Mouse (Mus musculus): Measurements from ENCODE around the gene Jak1. TPM values are rescaled to one million over a fixed set of nuclear protein-coding genes. Genes with fewer than 3 reads are reported as not detected.

Jak1 gene
- polyA plus RNA-seq, 1 experiment = 33.5 TPM

DNA sequence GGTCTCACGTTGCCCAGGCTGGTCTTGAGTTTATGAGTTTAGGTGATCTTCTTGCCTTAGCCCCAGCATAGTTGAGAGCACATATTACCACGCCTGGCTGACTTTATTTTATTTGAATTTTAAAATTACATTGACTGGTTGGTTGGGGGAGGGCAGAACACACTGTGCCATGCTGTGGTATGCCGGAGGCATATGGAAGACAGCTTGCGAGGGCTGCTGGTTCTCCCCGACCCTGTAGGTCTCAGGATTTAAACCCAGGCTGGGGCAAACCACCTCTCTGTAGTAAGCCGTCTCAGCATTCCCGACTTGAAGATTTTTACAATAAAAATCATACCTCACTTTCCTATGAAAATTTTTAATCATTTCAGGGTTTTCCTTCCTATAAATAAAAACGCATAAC, 130.1 kb downstream of the Jak1 start:
- no peak for TF ChIP-seq POLR2AphosphoS2 (IDR thresholded peaks at IDR 0.05; ENCODE audit: insufficient read length, low read depth)
- no peak for TF ChIP-seq TCF3 (IDR thresholded peaks at IDR 0.05; ENCODE audit: insufficient read length, low read depth)
- TF ChIP-seq TCF12 (IDR thresholded peaks at IDR 0.05; ENCODE audit: insufficient read depth, poor library complexity, severe bottlenecking) = no peak
- no peak for TF ChIP-seq MYOD1 (IDR thresholded peaks at IDR 0.05; ENCODE audit: control insufficient read depth in 1 of 3, insufficient read length in 2 of 3, low read depth in 2 of 3)
- TF ChIP-seq POLR2A (IDR thresholded peaks at IDR 0.05; ENCODE audit: insufficient read length, low read depth) = no peak
- TF ChIP-seq MAX (IDR thresholded peaks at IDR 0.05; ENCODE audit: low read depth) = no peak
- H3ac ChIP-seq (ENCODE audit: control insufficient read depth, insufficient read length) = no peak overlapping the region
- no peaks in the 10 kb centered on the region for H3K27me3 ChIP-seq (ENCODE audit: control insufficient read depth, insufficient read depth, insufficient read length)
- H3K4me2 ChIP-seq (ENCODE audit: low read depth) = no peak overlapping the region
- H3K4me3 ChIP-seq = no peak overlapping the region
- no peaks in the 10 kb centered on the region for H3K36me3 ChIP-seq (ENCODE audit: control insufficient read depth, insufficient read depth)
- H3K79me2 ChIP-seq (ENCODE audit: control insufficient read depth, insufficient read depth) = no peaks in the 10 kb centered on the region

DNA sequence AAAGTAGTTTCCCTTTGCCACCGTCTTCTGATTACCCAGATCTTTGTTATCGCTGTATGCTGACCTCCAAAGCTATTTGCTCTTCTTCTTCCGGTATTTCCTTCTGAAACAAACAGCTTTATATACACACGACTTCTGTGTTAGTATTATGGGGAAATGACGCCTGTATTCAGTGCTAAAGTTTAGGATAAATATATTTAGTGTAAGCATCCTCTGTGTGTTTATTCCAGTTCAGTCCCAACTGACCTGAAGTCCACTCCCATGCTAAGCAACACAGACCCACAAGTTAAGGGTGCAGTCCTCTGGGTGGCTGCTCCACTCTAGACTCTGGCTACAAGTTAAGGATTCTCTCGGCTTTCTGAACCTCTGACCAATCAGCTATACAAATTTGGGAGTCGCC, 144.1 kb downstream of the Jak1 start:
- no peaks in the 10 kb centered on the region for H3K36me3 ChIP-seq (ENCODE audit: control insufficient read depth, insufficient read depth)
- H3K27me3 ChIP-seq (ENCODE audit: control insufficient read depth, insufficient read depth, insufficient read length) = no peaks in the 10 kb centered on the region
- H3K4me3 ChIP-seq = no peak overlapping the region
- no peak for TF ChIP-seq MYOG (IDR thresholded peaks at IDR 0.05; ENCODE audit: control insufficient read depth in 1 of 3, insufficient read depth in 1 of 3, insufficient read length in 2 of 3, low read depth in 2 of 3)
- TF ChIP-seq POLR2AphosphoS2 (IDR thresholded peaks at IDR 0.05; ENCODE audit: insufficient read length, low read depth) = no peak
- no peak for TF ChIP-seq SRF (IDR thresholded peaks at IDR 0.05; ENCODE audit: control insufficient read depth, insufficient read length, low read depth)
- TF ChIP-seq MYOD1 (IDR thresholded peaks at IDR 0.05; ENCODE audit: control insufficient read depth in 1 of 3, insufficient read length in 2 of 3, low read depth in 2 of 3) = no peak
- no peak for TF ChIP-seq TCF3 (IDR thresholded peaks at IDR 0.05; ENCODE audit: insufficient read length, low read depth)
- TF ChIP-seq TCF12 (IDR thresholded peaks at IDR 0.05; ENCODE audit: insufficient read depth, poor library complexity, severe bottlenecking) = no peak
- TF ChIP-seq E2F4 (IDR thresholded peaks at IDR 0.05; ENCODE audit: insufficient read depth) = no peak
- TF ChIP-seq USF1 (IDR thresholded peaks at IDR 0.05; ENCODE audit: low read depth) = no peak
- no peak for TF ChIP-seq POLR2A (IDR thresholded peaks at IDR 0.05; ENCODE audit: insufficient read length, low read depth)
- no peak for TF ChIP-seq CEBPB (IDR thresholded peaks at IDR 0.05; ENCODE audit: insufficient read depth, poor library complexity, severe bottlenecking)
- no peak for TF ChIP-seq MAX (IDR thresholded peaks at IDR 0.05; ENCODE audit: low read depth)
- no peak overlapping the region for H3ac ChIP-seq (ENCODE audit: control insufficient read depth, insufficient read length)
- no peak overlapping the region for H3K4me2 ChIP-seq (ENCODE audit: low read depth)
- no peaks in the 10 kb centered on the region for H3K79me2 ChIP-seq (ENCODE audit: control insufficient read depth, insufficient read depth)

DNA sequence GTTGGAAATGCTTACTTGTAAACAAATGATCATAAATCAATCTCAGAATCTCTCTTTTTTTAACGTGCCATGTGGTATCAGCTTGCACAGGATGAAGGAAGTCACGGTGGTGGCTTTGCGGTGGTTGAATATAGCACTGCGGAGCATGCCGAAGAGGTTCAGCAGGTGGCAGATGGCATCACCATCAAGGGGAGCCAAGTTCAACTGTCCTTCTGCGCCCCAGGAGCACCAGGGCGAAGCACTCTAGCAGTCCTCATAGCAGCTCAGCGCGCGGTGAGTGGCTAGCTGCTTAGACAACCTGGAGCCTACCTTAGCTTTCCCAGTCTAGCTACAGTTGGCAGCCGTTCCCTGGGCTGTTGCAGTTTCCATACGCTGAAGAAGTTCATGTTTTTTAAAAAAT, 158.0 kb downstream of the Jak1 start:
- H3ac ChIP-seq (ENCODE audit: control insufficient read depth, insufficient read length) = no peak overlapping the region
- no peaks in the 10 kb centered on the region for H3K36me3 ChIP-seq (ENCODE audit: control insufficient read depth, insufficient read depth)
- H3K4me2 ChIP-seq (ENCODE audit: low read depth) = no peak overlapping the region
- TF ChIP-seq TCF3 (IDR thresholded peaks at IDR 0.05; ENCODE audit: insufficient read length, low read depth) (no peak), MYOG (IDR thresholded peaks at IDR 0.05; ENCODE audit: control insufficient read depth in 1 of 3, insufficient read depth in 1 of 3, insufficient read length in 2 of 3, low read depth in 2 of 3) (no peak), E2F4 (IDR thresholded peaks at IDR 0.05; ENCODE audit: insufficient read depth) (no peak), SRF (IDR thresholded peaks at IDR 0.05; ENCODE audit: control insufficient read depth, insufficient read length, low read depth) (no peak), REST (IDR thresholded peaks at IDR 0.05; ENCODE audit: insufficient read depth, insufficient read length) (no peak), MAX (IDR thresholded peaks at IDR 0.05; ENCODE audit: low read depth) (no peak), POLR2AphosphoS2 (IDR thresholded peaks at IDR 0.05; ENCODE audit: insufficient read length, low read depth) (no peak), POLR2A (IDR thresholded peaks at IDR 0.05; ENCODE audit: insufficient read length, low read depth) (no peak), USF1 (IDR thresholded peaks at IDR 0.05; ENCODE audit: low read depth) (no peak), TCF12 (IDR thresholded peaks at IDR 0.05; ENCODE audit: insufficient read depth, poor library complexity, severe bottlenecking) (no peak), CEBPB (IDR thresholded peaks at IDR 0.05; ENCODE audit: insufficient read depth, poor library complexity, severe bottlenecking) (no peak), MYOD1 (IDR thresholded peaks at IDR 0.05; ENCODE audit: control insufficient read depth in 1 of 3, insufficient read length in 2 of 3, low read depth in 2 of 3) (no peak)
- H3K79me2 ChIP-seq (ENCODE audit: control insufficient read depth, insufficient read depth) = no peaks in the 10 kb centered on the region
- H3K4me3 ChIP-seq = no peak overlapping the region
- no peaks in the 10 kb centered on the region for H3K27me3 ChIP-seq (ENCODE audit: control insufficient read depth, insufficient read depth, insufficient read length)

Other genes with a start within 250 kb of the Jak1 start
- gene Gm10577, start 244.6 kb downstream of the Jak1 start, polyA plus RNA-seq (2012; fragmentation: generic; extraction: Trizol) = not detected
- 0.04 TPM for gene Raver2, start 196.3 kb downstream of the Jak1 start, polyA plus RNA-seq (2012; fragmentation: generic; extraction: Trizol)
- gene Ak4, start 154.0 kb upstream of the Jak1 start, polyA plus RNA-seq (2012; fragmentation: generic; extraction: Trizol) = 0.68 TPM
- gene Dnajc6, start 231.4 kb upstream of the Jak1 start, polyA plus RNA-seq (2012; fragmentation: generic; extraction: Trizol) = 0.07 TPM